Comparison of ENCODE assay signal across 20 mouse cellular contexts in genomic region chr5:117706633-117707032, GRCm38 (mm10).
DNase-seq lines count a peak whose midpoint lies in the region; ATAC-seq and TF ChIP-seq lines count a peak whose summit lies in the region.
"Had no signal": no experiment of that assay in that cellular context is flagged by ENCODE, and none has a peak within 500 bp of the region (broad histone marks: within the 10 kb centered on the region; RNA-seq: fewer than 3 reads in every experiment).

No protein-coding gene starts in this region.

- H3K27me3 ChIP-seq in kidney, embryonic 15.5 days: 0 out of 2 replicates have a peak, but pooled peaks cover 7% of the 10 kb centered on the region
- no peaks in the 10 kb centered on the region for H3K27me3 ChIP-seq in kidney, adult 2 months (replicated peaks; ENCODE audit: control insufficient read depth, insufficient read depth, low read length)
- 0 out of 2 replicates have a peak, but pooled peaks cover 6% of the 10 kb centered on the region for H3K27me3 ChIP-seq in hindbrain, embryonic 13.5 days
- H3K27me3 ChIP-seq: embryonic facial prominence, embryonic 15.5 days; limb, embryonic 12.5 days; liver, embryonic 13.5 days; lung, embryonic 15.5 days had no signal

- no peaks in the 10 kb centered on the region for H3K9me3 ChIP-seq in kidney, embryonic 15.5 days (replicated peaks)
- peaks cover 5% of the 10 kb centered on the region; the same call in 1 of the 2 replicates for H3K9me3 ChIP-seq in hindbrain, embryonic 13.5 days
- H3K9me3 ChIP-seq: embryonic facial prominence, embryonic 15.5 days; lung, embryonic 15.5 days had no signal

- no peak overlapping the region for H3K4me2 ChIP-seq in kidney, embryonic 15.5 days
- no peak overlapping the region for H3K4me2 ChIP-seq in hindbrain, embryonic 13.5 days
- H3K4me2 ChIP-seq: embryonic facial prominence, embryonic 15.5 days; limb, embryonic 12.5 days; liver, embryonic 13.5 days; lung, embryonic 15.5 days had no signal

- peaks cover 22% of the 10 kb centered on the region for H3K4me1 ChIP-seq in kidney, embryonic 15.5 days
- no peaks in the 10 kb centered on the region for H3K4me1 ChIP-seq in kidney, adult 2 months (ENCODE audit: control insufficient read depth, insufficient read depth, low read length)
- peaks cover 37% of the 10 kb centered on the region for H3K4me1 ChIP-seq in hindbrain, embryonic 13.5 days (replicated peaks)
- H3K4me1 ChIP-seq: embryonic facial prominence, embryonic 15.5 days; liver, embryonic 13.5 days had no signal

- H3K9ac ChIP-seq in kidney, embryonic 15.5 days: no peak overlapping the region
- no peak overlapping the region for H3K9ac ChIP-seq in hindbrain, embryonic 13.5 days
- H3K9ac ChIP-seq: embryonic facial prominence, embryonic 15.5 days; limb, embryonic 12.5 days; liver, embryonic 13.5 days; lung, embryonic 15.5 days had no signal

- H3K4me3 ChIP-seq in kidney, embryonic 15.5 days (replicated peaks): no peak overlapping the region
- no peak overlapping the region for H3K4me3 ChIP-seq in kidney, adult 2 months (ENCODE audit: insufficient read depth, low read depth, low read length)
- H3K4me3 ChIP-seq in hindbrain, embryonic 13.5 days: no peak overlapping the region
- H3K4me3 ChIP-seq: embryonic facial prominence, embryonic 15.5 days; gastrocnemius, adult 2 months; limb, embryonic 12.5 days; liver, embryonic 13.5 days; lung, embryonic 15.5 days had no signal

- no peak for TF ChIP-seq CTCF in kidney, adult 2 months (conservative IDR thresholded peaks at IDR 0.05; ENCODE audit: insufficient read depth, insufficient read length, low read depth, low read length)

- H3K27ac ChIP-seq in kidney, embryonic 15.5 days: peak overlapping the region; percentile 58; the same call in 1 of the 2 replicates
- no peak overlapping the region for H3K27ac ChIP-seq in kidney, adult 2 months (ENCODE audit: insufficient read depth, low read depth, low read length)
- H3K27ac ChIP-seq in hindbrain, embryonic 13.5 days: peak overlapping the region; percentile 24
- H3K27ac ChIP-seq: embryonic facial prominence, embryonic 15.5 days; gastrocnemius, adult 2 months; limb, embryonic 12.5 days; liver, embryonic 13.5 days; lung, embryonic 15.5 days had no signal

- WGBS in kidney, embryonic 15.5 days: 3% methylated on average over 11 of the region's 11 CpGs
- WGBS in kidney, adult 2 months: 12% methylated on average over 11 of the region's 11 CpGs
- WGBS in hindbrain, embryonic 13.5 days: 11% methylated on average over 11 of the region's 11 CpGs

- TF ChIP-seq POLR2A in kidney, adult 2 months (IDR thresholded peaks at IDR 0.05; ENCODE audit: low read depth, low read length): no peak

- no peak for DNase-seq in kidney, adult 2 months
- DNase-seq in retina, postnatal 1 day: peak; percentile 38
- no peak for DNase-seq in retina, embryonic 14.5 days (ENCODE audit: low spot score)
- DNase-seq in lung, postnatal 14 days: no peak
- no peak for DNase-seq in heart, adult 18-20 months
- DNase-seq: adrenal gland, postnatal 14 days; cerebellum, adult 18-20 months; gastrocnemius, adult 2 months; heart, adult 11 months; heart, postnatal 4 days; kidney, adult 11 months; layer of hippocampus, adult 9-11 months; liver, embryonic 13.5 days; right cerebral cortex, adult 18-20 months; thymus, adult 2 months had no signal

- peak; percentile 81 for ATAC-seq in kidney, embryonic 15.5 days (replicated peaks; ENCODE audit: low FRiP score)
- peak; percentile 71; the same call in 1 of the 2 replicates for ATAC-seq in hindbrain, embryonic 13.5 days (ENCODE audit: low FRiP score)

- H3K36me3 ChIP-seq in kidney, embryonic 15.5 days: no peaks in the 10 kb centered on the region
- no peaks in the 10 kb centered on the region for H3K36me3 ChIP-seq in kidney, adult 2 months (ENCODE audit: control insufficient read depth, insufficient read depth, low read length)
- H3K36me3 ChIP-seq in hindbrain, embryonic 13.5 days: peaks cover 11% of the 10 kb centered on the region
- H3K36me3 ChIP-seq: embryonic facial prominence, embryonic 15.5 days; limb, embryonic 12.5 days; liver, embryonic 13.5 days; lung, embryonic 15.5 days had no signal
